Mouse (Mus musculus) midbrain, postnatal 0 days (tissue): ENCODE results near the gene Otoa. TPM values are rescaled to one million over a fixed set of nuclear protein-coding genes. Genes with fewer than 3 reads are reported as not detected.

ENCODE experiments used
- ATAC-seq: fragments of 200-750 bp; cut with Nextera tagmentation; 2 replicates; pipeline ENCODE4 v1.8.0; 2017; ENCODE audit warnings: moderate number of reproducible peaks, mild to moderate bottlenecking, moderate TSS enrichment, moderate library complexity; ENCODE audit not compliant: low FRiP score
- DNase-seq: peaks from one replicate; pipeline ENCODE4 v3.0.0-alpha.2; 2015; ENCODE audit warnings: low spot score
- H3K27ac ChIP-seq: fragments of 300-500 bp; sonication (generic); 2 replicates; pipeline ENCODE4 v1.5.1; 2014; ENCODE audit warnings: low read depth, mild to moderate bottlenecking, low read length, mixed read lengths
- H3K27me3 ChIP-seq: fragments of 300-500 bp; sonication (generic); 2 replicates; pipeline ENCODE4 v1.6.1; 2014; ENCODE audit warnings: low read length, control low read depth, mixed read lengths; ENCODE audit not compliant: insufficient read depth
- H3K36me3 ChIP-seq: fragments of 300-500 bp; sonication (generic); 2 replicates; pipeline ENCODE4 v1.6.1; 2014; ENCODE audit warnings: low read length, control low read depth, mixed read lengths; ENCODE audit not compliant: insufficient read depth
- H3K4me1 ChIP-seq: fragments of 300-500 bp; sonication (generic); 2 replicates; pipeline ENCODE4 v1.6.1; 2014; ENCODE audit warnings: mild to moderate bottlenecking, control low read depth, antibody characterized with exemption, low read length, mixed read lengths; ENCODE audit not compliant: insufficient read depth
- H3K4me2 ChIP-seq: fragments of 300-500 bp; sonication (generic); 2 replicates; pipeline ENCODE4 v1.6.1; 2014; ENCODE audit warnings: low read depth, mild to moderate bottlenecking, low read length, mixed read lengths; ENCODE audit not compliant: poor library complexity, severe bottlenecking
- H3K4me3 ChIP-seq: fragments of 300-500 bp; sonication (generic); 2 replicates; pipeline ENCODE4 v1.5.1; 2014; ENCODE audit warnings: low read depth, mild to moderate bottlenecking, low read length, moderate library complexity
- H3K9ac ChIP-seq: fragments of 300-500 bp; sonication (generic); replicated peaks from 2 replicates; pipeline ENCODE4 v1.6.1; 2014; ENCODE audit warnings: mild to moderate bottlenecking, low read length, moderate library complexity, mixed read lengths; ENCODE audit not compliant: poor library complexity, severe bottlenecking
- H3K9me3 ChIP-seq: fragments of 300-500 bp; sonication (generic); 2 replicates; pipeline ENCODE4 v1.6.1; 2016; ENCODE audit warnings: low read length, control low read depth
- CTCF ChIP-seq: IDR thresholded peaks from 2 replicates; pipeline ENCODE4 v1.5.1; 2016; ENCODE audit warnings: antibody characterized with exemption, mild to moderate bottlenecking
- WGBS: fragments of 180-500 bp; shearing (Covaris S2); extraction: QIAGEN DNeasy Blood & Tissue Kit; methylation state at CpG from one replicate; pipeline ENCODE4 v1.1.7; 2014; 5-methylcytosine and 5-hydroxymethylcytosine counted together
- polyA plus RNA-seq: library from polyadenylated mRNA; unstranded; fragments of >200 nt; fragmentation: Nextera tagmentation; extraction: Ambion mirVana; gene quantifications from 2 replicates; pipeline ENCODE4 v1.2.1, GENCODE M21; 2015
- total RNA-seq: library from RNA; depleted of rRNA; stranded (reverse); fragments of >200 nt; gene quantifications from 2 replicates; pipeline ENCODE4 v1.2.3, GENCODE M21; 2014

Gene Otoa
- total and polyA plus RNA-seq, 2 experiments from 2014 or later: 0.42 TPM; not detected in 1

GRCm38 (mm10) chr7:121041989-121042388 is 39.5 kb upstream of the Otoa start:
- WGBS: 76% methylated on average over 1 of the region's 1 CpGs
- DNase-seq: no peak
- Histone ChIP-seq H3K36me3 (no peaks in the 10 kb centered on the region), H3K27ac (no peak overlapping the region), H3K9ac (no peak overlapping the region), H3K4me3 (no peak overlapping the region), H3K4me2 (no peak overlapping the region), H3K9me3 (no peaks in the 10 kb centered on the region), H3K27me3 (no peaks in the 10 kb centered on the region), H3K4me1 (peaks cover 4% of the 10 kb centered on the region; the same call in 1 of the 2 replicates)
- TF ChIP-seq CTCF: no peak
- no peak for ATAC-seq

- no peaks in the 10 kb centered on the region for H3K4me1 ChIP-seq
- no peak overlapping the region for H3K4me2 ChIP-seq
- no peak overlapping the region for H3K9ac ChIP-seq
- no peaks in the 10 kb centered on the region for H3K9me3 ChIP-seq
- no peak for DNase-seq
- no peak for TF ChIP-seq CTCF
- H3K27me3 ChIP-seq: no peaks in the 10 kb centered on the region
- no peak for ATAC-seq
- WGBS: 95% methylated on average over 3 of the region's 3 CpGs
- H3K27ac ChIP-seq: no peak overlapping the region
- no peak overlapping the region for H3K4me3 ChIP-seq
- H3K36me3 ChIP-seq: no peaks in the 10 kb centered on the region
Measured at GRCm38 (mm10) chr7:121043004-121043403, 38.4 kb upstream of the Otoa start.

DNA sequence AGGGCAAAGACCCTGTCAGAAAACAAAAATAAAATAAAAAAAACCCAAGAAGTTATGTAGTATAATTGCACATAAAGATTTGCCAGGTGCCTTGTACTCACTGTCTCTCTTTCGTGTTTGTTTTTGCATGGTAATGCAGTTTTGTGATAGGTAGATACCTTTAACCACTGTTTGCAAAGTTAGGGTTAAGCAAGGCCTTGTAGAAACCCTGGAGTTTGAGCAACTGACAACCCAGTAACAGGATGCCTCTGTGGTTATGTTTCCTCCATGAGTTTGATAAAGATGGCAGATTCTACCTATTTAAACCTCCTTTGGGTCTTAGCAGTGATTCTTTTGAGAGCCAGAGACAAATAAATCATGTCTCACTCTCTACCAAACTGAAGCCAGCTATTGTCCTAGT is 37.9 kb upstream of the Otoa start:
- 95% methylated on average over 1 of the region's 1 CpGs for WGBS
- Histone ChIP-seq H3K4me3 (no peak overlapping the region), H3K9ac (no peak overlapping the region), H3K27me3 (no peaks in the 10 kb centered on the region), H3K9me3 (no peaks in the 10 kb centered on the region), H3K4me1 (no peaks in the 10 kb centered on the region), H3K36me3 (no peaks in the 10 kb centered on the region), H3K4me2 (no peak overlapping the region), H3K27ac (no peak overlapping the region)
- TF ChIP-seq CTCF: no peak
- no peak for DNase-seq
- no peak for ATAC-seq

GRCm38 (mm10) chr7:121044251-121044650 is 37.2 kb upstream of the Otoa start:
- Histone ChIP-seq H3K9ac (no peak overlapping the region), H3K4me1 (no peaks in the 10 kb centered on the region), H3K9me3 (no peaks in the 10 kb centered on the region), H3K27me3 (no peaks in the 10 kb centered on the region), H3K4me3 (no peak overlapping the region), H3K36me3 (no peaks in the 10 kb centered on the region), H3K27ac (no peak overlapping the region), H3K4me2 (no peak overlapping the region)
- ATAC-seq: no peak
- no peak for TF ChIP-seq CTCF
- DNase-seq: no peak
- WGBS: 90% methylated on average over 1 of the region's 1 CpGs

DNA sequence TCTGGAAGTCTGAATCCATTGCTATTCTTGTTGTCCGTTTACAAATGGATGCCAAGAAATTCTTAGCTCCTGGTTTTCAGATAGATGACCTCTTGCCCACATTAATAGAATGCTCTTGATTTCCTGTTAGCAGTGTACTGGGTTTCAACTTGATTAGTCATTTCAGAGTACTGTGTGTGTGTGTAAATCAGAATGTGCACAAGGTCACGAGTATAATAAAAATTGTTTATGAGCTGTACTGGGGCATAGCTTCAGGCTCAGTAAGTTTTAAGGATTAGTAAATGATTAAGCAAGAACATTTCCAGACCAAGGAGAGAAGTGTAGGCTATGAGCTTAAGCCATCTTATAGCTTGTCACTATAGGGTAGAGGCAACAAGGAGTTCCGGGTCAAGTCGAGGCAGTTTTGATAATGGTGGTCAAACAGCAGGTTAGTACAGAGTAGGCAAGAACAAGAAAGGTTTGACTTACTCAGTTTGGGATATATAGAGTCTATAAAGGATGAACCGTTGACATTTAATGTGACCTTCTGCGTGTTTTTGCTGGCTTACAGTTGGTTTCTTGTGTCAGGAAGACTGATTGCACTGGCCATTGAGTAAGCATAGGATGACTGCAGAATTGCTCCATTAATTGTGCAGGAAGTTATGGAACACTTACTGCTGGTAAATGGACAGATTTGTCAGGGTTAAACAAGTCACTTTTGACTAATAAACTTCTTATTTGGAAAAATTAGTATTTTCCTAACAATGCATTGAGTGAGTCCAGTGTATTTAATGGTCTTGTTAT is 35.6 kb upstream of the Otoa start:
- no peak for ATAC-seq
- Histone ChIP-seq H3K27ac (no peak overlapping the region), H3K36me3 (no peaks in the 10 kb centered on the region), H3K4me2 (no peak overlapping the region), H3K9ac (no peak overlapping the region), H3K4me3 (no peak overlapping the region), H3K4me1 (no peaks in the 10 kb centered on the region), H3K9me3 (no peaks in the 10 kb centered on the region), H3K27me3 (no peaks in the 10 kb centered on the region)
- no peak for TF ChIP-seq CTCF
- 95% methylated on average over 6 of the region's 6 CpGs for WGBS
- DNase-seq: no peak

DNA sequence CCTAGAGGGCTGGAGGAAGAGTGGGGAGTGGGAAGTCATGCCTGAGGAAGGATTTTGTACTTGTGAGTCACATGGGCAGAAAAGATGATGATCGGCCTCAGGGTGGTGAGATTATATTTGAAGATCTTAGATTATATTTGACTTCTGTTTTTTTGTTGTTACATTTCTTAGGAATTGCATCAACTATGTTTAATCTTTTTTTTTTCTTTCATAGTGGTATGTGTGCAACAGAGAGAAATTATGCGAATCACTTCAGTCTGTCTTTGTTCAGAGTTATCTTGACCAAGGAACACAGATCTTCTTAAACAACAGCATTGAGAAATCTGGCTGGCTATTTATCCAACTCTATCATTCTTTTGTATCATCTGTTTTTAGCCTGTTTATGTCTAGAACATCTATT is 33.8 kb upstream of the Otoa start:
- TF ChIP-seq CTCF: no peak
- peaks cover 8% of the 10 kb centered on the region; the same call in 1 of the 2 replicates for H3K36me3 ChIP-seq
- H3K4me1 ChIP-seq: no peaks in the 10 kb centered on the region
- no peaks in the 10 kb centered on the region for H3K27me3 ChIP-seq
- WGBS: 95% methylated on average over 2 of the region's 2 CpGs
- DNase-seq (no peak), ATAC-seq (no peak)
- H3K4me3 ChIP-seq: no peak overlapping the region
- no peak overlapping the region for H3K4me2 ChIP-seq
- no peaks in the 10 kb centered on the region for H3K9me3 ChIP-seq
- H3K9ac ChIP-seq: no peak overlapping the region
- H3K27ac ChIP-seq: no peak overlapping the region
